Mouse (Mus musculus) adrenal gland, postnatal 10 days (tissue): ENCODE data around the gene Itga6. TPM values are rescaled to one million over a fixed set of nuclear protein-coding genes. Genes with fewer than 3 reads are reported as not detected.

Source experiments
- DNase-seq: peaks from one replicate; pipeline ENCODE4 v3.0.0; 2021; ENCODE audit warnings: mixed read lengths
- total RNA-seq, 2 experiments: library from RNA; stranded (reverse); gene quantifications; 2 replicates each; pipeline ENCODE4 v1.2.3; 2021

Gene Itga6
- total RNA-seq, 2 experiments from 2014 or later, result 145 to 179 TPM

DNA sequence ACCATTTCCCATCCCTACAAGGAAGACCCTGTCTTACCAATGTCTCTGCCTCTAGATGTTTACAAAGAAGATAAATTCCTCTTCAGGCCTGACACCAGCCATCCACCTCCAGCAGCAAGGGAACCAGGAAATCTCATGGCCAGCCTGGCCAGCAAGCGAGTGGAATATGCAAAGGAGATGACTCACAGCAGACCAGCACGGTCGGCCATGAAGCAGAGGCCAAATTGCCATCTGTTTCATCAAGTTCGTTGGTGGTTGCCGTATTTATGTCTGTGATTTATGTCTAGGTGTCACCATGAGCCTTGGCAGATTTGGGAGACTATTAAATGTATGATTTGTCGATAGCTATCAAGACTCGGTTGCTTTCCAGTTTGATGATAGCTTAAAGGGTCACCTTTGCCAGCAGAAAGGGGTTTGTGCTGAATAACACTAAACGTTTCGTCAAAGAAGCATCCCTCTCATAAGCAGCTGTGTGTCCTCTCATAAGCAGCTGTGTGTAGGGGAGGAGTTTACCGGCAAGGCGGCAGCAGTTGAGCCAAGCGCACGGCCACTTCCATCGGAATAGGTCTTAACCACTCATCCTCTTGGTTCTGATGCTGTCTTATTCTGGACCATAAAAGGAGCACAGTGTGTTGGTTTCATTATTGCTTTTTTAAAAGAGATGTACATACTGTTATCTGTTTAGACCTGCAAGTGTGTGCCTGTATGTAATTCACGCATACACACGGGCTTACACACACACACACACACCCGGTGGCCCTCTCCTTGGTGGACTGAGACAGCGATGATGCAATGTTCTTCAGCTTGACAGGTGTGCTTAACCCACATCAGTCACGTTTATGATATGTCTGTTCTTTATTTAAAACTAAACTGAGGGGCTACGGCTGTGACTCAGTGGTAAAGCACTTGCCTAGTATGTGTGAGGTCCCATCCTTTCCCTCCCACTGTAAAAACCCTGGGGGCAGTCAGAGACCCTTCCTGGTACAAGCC lies 14.5 kb upstream of the Itga6 start:
- DNase-seq, result peak; percentile 50

DNA sequence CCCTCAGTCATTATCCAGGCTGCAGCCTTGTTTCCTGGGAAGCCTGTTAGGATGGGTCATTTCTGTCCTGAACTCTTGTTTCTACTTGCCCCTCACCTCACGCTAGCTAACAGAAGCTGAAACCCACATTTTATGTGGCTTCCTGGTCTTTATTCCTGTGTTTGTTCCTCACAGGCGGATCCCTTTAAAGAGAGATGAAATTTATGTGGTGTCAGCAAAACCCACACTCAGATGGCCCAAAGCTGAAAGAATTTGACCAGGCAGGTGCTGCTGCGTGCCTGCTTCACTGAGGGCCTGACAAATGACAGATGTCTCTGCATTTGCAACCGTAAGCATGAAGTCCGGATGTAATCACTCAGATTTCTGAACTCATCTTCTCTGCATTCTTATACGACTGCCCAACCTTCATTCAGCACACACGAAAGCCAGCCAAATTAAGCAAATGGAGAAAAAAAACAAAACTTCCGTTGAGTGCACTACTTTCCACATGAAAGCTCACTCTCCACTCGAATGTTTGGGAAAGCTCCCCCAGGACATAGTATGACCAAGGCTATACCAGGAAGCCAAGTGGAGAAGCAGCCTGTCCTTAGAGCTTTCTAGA lies 10.5 kb upstream of the Itga6 start:
- no peak for DNase-seq

DNA sequence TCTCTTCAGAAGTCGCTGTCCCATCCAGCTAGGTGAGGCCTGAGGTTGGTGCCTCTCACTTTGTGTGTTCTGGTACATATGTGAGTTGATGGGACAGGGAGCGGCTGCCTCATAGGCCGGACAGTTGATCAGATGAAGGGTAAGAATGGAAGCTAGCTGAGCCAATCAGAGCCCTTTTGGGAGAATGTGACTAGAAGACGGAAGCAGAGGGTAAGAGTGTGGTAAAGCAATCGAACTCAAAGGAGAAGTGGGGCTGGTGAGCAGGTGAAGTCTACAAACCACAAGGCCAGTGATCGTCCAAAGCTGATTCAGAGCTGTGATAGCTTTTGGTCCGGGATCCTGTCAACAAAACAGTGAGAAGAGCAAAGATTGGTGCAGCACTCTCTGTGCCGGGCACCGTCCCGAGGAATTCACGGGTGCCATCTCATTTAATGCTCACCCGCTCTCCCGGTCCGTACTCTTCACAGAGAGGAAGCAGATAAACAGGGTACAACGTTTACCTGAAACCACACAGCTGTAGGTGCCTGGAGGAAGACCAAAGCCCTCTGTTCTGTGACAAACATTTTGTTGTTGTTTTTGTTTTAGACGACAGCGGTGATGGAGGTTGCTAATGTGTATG lies 9.8 kb upstream of the Itga6 start:
- DNase-seq, result no peak

DNA sequence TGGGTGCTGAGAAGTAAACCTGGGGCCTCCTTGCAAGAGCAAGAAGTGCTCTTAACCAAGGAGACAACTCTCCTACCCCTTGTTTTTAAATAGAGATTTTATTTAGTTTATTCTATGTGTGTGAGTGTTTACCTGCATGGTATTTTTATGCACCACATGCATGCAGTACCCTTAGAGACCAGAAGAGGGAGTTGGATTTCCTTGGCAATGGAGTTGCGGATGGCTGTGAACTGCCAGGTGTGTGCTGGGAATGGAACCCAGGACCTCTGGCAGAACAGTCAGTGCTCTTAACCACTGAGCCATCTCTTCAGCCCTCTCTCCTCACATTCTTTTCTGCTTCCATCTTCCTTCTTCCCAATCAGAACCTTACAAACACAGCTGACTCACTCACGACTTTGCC lies 9.2 kb upstream of the Itga6 start:
- no peak for DNase-seq

DNA sequence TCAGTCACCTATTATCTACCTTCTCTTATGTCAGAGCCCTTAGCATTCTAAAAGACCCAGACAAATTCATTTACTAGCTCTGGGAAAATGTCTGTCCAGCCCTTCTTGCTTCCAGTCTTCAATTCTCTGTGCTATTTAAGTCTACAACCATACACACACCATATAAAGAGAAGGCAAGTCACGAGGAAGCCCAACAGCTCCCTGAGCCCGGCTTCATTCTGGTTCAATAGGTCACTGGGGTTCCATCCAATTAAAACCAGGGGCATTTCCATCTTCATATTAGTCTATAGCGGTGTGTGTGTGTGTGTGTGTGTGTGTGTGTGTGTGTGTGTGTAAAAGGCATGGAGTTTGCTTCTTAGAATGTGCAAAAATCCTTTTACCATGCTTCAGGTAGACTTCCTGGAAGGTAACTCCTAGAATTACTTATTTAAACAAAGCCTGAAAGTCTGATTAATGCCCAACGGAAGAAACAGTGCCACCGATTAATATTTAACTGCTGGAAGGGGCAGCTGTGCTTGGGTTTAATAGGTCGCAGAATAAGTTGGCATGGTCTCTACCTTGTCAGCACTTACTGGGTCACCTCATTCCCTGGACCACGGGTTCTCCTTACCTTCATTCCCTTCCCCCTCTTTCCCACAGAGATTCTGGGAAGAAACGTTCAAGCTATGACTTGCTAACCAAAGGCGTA lies 6.1 kb upstream of the Itga6 start:
- no peak for DNase-seq

DNA sequence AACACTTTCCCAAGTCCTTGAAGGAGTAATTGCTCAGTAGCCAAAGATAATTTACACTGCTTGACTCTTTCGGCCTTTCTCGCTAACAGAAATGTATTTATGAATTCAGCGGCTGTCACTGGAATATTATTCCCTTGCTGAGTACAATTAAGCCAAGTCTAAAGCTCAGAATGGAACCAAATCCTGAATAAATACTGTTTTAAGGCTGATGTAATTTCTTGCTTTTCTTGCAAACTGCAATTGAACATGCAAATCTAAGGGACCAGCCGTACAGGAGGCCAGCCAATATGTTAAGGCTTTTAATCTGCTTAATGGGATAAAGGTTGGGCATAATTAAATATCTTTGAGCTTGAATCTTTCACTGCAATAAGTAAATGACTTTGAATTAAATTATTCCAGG lies 2.9 kb upstream of the Itga6 start:
- no peak for DNase-seq

DNA sequence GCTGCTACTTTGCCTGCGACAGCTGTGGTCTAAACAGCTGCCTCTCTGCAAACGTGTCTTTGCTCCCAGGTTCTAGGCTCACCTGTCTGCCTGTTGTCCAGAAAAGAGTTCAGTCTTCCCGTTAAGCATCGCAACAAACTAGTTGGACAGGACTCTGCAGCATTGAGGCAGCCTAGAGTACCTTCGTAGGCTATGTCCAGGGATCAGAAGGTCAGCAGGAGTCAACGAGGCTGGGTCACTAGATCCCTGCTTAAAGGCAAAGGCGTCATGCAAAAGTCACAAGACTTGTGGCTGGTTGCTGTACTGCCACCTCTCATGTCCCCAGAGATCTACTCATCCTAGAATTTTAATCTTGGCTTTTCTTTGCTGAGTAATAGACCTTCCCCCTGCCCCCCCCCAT lies 2.0 kb upstream of the Itga6 start:
- DNase-seq, result no peak

DNA sequence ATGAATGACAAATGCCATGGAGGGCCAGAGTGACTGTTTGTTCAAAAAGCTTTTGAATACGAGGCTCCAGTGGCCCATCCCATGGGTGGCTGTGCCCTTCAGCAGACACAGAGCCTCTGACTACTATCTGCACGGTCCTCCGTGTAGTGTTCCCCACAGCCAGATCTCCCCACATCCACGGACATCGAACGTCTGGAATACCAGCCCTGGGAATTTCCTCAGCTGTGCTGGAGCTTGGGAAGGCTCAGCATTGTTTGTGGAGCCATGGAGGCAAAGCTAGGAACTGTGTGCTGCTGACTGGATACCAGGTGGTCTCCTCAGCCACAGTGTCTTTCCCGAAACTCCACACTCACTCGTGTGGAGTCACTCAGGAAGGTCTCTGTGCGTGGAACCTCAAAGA lies 1.1 kb upstream of the Itga6 start:
- no peak for DNase-seq

DNA sequence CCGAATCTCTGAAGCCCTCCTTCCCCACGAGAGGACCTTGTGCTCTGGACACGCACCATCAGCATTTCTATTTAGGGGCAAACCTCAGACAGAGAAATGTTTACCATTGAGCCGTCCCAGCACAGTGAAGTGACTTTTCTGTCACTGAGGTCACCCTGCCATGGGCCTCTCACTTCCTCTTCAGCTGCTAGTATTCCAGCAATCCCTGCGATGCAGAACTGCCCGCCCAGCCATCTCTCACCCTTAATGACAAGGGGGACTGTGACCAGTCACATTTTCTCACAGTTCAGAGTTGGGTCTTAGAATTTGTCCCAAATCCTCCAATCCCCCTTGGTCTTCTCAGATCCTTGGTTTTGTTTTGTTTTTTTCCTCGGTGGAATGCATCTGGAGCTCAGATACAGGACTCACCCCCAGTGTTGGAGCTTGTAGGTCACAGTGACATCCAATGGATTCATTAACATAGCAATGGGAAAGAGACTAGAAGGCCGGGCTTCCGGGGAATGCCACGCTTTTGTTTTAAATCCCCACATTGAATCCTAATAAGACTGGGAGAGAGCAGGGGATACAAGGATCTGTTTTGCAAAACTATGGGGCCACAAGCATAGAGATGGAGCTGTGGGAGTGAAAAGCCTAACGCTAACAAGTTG lies 432 bp upstream of the Itga6 start:
- peak; percentile 13 for DNase-seq

DNA sequence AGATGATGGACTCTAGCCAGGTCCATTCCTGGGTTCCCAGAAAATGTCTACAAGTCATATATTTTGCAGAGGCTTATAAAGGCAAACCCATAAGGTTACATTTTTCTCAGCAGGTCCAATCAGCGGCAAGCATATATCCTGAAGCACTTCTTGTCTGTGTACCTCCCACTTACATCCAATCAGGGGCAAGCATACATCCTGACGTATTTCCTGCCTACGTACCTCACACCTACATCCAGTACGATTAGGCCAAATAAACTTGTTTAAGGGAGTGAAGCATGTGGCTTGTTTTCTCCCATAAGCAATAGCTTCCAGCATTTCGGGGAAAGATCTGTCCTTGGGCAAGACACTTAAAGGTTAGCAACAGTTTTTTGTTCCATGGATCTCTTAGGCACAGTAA lies 3.0 kb downstream of the Itga6 start:
- DNase-seq, result no peak

DNA sequence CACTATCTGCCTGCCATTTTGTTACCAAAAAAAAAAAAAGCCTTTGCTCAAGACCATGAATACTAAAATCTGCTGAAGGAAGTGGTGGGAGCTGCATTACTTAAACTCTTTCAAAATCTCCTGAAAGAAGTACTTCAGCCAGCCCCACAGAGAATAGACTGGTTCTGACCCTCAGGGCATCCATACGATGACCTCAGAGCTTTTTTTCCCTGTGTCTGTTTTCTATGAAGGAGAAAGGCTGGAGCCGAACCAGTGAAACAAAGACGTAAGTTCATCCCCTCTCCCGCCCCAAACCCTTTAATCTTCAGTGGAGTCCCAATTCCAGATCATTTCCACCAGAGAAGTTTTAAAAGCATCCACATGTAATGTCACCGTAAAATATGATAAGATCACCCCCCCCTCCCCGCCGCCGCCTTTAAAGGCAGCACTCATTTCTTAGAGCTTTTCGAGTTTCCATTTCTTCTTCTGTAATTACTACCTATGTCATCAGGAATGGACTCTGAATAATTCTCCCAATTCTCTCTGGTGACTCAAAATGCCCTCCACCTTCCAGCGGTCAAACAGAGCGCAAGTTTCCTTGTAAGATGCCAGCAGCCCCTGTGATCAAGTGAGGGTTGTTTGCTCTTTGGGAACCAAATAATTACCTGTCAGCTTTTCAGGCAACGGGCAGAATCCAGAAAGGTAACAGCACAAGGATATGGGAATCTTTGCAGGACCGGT lies 4.1 kb downstream of the Itga6 start:
- no peak for DNase-seq

DNA sequence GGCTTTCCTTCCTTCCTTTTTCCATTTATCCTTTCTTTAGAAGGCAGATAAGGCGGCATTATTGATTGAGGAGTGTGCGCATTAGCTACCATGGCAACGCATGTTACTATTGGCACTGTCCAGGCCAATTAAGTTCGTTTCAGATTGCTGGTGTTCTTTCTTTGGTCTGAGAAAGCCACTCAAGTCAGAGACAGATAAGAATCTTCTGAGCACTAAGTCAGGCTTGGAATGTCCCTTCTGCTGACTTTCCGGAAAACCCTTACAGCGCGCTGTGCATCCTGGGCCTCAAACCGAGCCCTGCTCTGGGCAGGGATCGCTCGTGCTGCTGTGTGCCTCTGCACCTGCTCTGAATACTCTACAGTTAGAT lies 4.7 kb downstream of the Itga6 start:
- no peak for DNase-seq

DNA sequence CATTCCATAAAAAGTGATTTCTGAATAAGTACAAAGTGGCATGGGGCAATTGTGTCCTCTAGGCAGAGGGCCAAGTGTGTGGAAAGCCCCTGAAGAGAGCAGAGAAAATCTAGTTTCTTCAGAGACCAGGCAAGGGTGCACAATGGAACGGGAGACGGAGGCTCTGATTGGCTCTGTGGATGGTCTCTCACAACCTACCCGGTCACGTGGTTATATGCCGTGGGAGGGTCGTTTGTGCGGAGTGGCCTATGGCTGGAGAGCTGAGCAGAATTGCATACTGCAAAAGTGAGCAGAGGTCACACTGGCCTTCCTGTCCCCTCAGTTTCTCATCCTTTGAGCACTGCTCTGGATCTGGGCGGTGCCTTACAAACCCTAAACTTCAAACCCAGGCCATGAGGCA lies 5.9 kb downstream of the Itga6 start:
- DNase-seq, result peak; percentile 37

DNA sequence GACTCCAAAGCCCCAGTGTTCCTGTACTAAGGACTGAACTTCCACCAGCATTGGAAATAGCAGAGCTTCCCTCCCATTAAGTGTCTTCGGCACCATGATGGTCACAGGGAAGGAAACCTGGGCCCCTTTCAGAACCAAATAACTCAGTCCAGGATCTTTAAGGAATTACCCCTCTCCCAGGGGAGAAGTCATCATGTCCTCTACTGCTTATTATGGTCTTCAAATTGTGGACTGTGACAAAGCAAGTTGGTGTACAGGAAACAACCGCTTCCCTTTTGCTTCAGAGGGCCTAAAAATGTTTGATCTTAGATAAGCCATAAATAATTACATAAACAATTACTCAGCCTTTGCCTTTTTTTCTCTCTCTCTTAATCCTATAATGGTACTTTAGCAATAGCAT lies 6.4 kb downstream of the Itga6 start:
- DNase-seq, result no peak

DNA sequence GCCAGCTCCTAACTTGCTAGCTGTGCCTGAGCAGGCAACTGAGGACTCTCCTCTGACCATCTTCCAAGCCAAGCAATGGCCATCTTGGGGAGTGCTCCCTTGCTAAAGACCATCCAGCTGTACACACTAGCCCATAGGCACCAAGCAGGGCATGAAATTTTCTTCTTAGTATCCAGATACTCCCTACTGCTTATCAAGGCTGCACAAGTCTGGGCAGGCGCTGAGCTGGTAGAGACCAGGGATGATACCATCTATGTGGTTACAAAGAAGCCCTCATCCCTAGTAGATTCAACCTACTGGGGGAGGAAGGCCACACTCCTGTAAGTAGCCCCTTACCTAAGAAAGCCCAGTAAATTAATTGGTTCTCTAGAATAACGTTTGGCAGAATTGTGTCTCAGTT lies 7.0 kb downstream of the Itga6 start:
- DNase-seq, result no peak

DNA sequence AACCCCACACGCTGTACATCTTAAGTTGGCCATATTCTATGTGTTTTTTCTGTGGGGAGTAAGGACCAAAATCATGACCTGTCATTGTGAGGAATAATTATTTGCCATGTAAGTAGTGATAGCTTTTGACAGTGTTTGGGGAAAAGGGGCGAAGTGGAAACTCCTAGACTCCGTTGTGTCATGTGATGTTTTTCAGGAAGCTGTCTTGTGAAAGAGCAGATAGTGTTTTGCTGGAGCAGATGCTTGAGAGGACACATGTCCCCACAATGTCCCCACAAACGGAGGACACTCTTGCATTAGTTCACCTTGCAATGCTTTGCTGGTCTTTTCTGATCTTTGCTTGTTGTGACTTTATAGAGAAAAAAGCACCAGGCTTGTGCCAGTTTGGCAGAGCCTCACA lies 7.7 kb downstream of the Itga6 start:
- no peak for DNase-seq

DNA sequence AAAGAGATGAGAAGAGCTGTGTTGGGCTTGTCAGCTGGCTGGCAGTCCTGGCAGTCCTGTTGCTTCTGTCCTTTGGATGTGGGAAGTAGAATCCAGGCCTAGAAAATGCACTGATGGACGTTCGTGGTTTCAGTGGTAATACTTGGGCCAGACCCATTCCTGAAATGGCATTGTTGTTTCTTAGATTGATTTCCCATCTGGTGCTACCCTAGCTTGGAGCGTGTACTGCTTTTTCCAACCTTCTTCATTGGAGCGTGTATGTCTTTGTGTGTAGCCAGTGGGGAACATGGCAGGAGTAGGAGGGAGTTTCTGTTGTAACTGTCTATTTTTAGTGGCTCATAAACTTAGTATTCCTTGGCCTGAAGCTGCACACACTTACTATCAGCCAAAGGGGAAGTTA lies 10.3 kb downstream of the Itga6 start:
- no peak for DNase-seq

DNA sequence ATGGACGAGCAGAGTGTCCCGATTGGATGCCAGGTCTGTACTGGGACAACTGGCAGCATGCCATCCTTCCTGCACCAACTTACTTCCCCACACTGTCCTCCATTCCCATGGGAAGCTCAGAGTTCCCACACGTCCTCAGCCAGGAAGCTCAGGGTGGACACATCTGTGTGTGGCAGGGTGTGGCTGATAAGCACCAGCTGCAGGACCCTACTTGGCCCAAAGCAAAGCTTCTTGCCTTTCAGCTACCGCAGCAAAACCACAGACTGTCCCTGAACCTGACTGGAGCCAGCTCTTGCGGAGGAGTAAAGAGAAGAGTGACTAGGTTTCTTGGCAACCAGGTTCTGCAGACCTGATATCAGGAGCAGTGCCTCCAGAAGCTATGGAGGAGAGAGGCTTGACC lies 11.7 kb downstream of the Itga6 start:
- peak; percentile 29 for DNase-seq

DNA sequence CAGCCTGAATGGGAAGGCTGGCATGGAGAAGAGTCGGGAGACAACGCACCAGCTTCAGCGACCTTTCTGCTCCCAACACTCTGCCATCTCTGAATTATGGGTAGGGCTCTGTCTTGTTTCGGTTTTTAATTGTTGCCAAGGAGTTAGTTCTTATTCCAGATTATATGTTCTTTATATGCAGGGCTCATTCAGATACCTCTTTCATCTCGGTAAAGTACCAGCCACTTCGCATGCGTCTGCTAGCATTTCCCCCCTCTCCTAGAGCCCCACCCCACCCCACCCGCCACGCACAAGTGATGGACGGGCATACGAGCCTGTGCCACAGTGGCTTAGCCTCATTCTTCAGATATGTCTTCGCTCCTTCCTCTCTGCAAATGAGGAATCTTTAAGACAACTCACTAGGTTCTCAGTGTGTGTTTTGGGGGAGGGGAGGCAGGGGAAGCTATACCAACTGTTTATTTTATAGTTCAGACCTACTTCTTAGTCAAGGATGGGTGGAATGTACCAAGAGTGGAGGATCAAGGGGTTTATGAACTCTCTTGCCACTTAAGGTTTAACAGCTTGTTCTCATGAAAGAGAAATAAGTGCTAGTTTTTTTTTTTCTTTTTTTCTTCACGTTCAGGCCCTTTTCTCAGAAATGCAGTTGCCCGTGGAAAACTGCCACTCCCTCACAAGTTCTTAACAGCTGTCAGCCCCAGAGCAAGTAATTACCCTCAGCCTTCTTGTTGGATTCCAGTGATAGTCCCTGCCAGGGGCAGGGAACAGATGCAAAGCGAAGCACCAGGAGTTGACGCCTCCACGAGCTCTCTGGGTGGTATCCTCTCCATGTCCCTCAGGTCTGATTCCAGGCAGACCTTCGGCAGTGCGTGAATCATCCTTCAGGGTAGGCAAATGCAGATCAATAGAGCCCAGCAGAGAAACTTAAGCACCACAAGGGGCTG lies 13.4 kb downstream of the Itga6 start:
- DNase-seq, result no peak

DNA sequence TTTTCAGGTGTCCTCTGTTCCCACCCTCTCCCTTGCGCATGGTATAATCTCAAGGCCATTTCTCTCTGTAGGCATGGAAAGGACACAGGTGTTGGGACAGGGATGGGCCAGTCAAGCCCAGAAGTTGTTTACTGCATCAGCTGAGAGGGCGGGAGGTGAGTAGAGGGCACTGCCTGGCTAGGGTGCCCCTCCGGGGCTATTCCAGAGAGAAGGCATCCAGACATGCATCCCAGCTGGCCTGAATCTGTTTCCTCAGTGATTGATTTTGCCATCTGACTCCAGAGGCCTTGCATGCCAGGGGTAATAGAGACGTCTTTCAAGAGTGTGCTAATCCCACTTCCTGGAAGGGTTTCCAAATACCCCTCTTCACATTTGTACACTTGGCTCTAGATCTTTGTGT lies 14.7 kb downstream of the Itga6 start:
- no peak for DNase-seq

DNA sequence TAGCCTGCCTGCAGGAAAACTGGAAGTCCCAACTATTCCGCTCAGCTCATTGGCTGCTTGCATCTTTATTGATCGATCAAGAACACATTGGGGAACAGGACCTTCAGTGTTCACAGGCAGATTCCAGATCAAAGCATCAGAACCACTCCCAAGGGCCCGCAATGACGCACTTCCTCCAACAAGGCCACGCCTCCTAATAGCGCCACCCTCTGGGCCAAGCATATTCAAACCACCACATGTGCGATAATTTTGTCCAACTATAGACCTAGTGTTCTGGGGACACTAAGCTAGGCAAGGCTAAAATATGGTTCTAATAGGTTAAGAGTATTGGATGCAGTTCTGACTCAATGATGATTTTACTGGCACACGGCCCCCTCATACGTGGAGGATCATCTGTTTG lies 15.7 kb downstream of the Itga6 start:
- no peak for DNase-seq
